Mouse (Mus musculus) CH12.LX (cell line): Measurements from ENCODE around the gene P4ha1. TPM values are rescaled to one million over a fixed set of nuclear protein-coding genes. Genes with fewer than 3 reads are reported as not detected.
"Not testable (repeated sequence)": the region's sequence is repeated elsewhere in the genome, so short reads cannot be mapped to it uniquely, and the experiment has no call there.

Experiments
- DNase-seq: peaks from one replicate; pipeline ENCODE4 v3.0.0-alpha.2; 2013; ENCODE audit errors: extremely low read depth
- H3K27ac ChIP-seq: 2 replicates; pipeline ENCODE4 v1.5.1; 2012; ENCODE audit warnings: low read depth, mild to moderate bottlenecking, control low read depth, moderate library complexity; ENCODE audit not compliant: insufficient read depth
- H3K27me3 ChIP-seq: replicated peaks from 2 replicates; pipeline ENCODE3; 2012; ENCODE audit warnings: inconsistent platforms
- H3K36me3 ChIP-seq, 2 experiments: replicated peaks in 1 of 2; 2 replicates each; pipeline versions ENCODE3 to v1.6.1; 2012; ENCODE audit warnings: inconsistent platforms in 1 of 2, low read length in 1 of 2, mild to moderate bottlenecking in 1 of 2, mixed read lengths in 1 of 2, moderate library complexity in 1 of 2; ENCODE audit not compliant: control insufficient read depth in 1 of 2, insufficient read depth in 1 of 2
- H3K4me1 ChIP-seq, 2 experiments: 2 replicates each; pipeline ENCODE4 v1.6.1; 2012; ENCODE audit warnings: inconsistent platforms in 1 of 2, moderate library complexity in 1 of 2; ENCODE audit not compliant: insufficient read depth in 2 of 2, control insufficient read depth in 1 of 2
- H3K4me2 ChIP-seq: 2 replicates; pipeline ENCODE4 v1.6.1; 2012; ENCODE audit warnings: low read depth, mild to moderate bottlenecking, control low read depth; ENCODE audit not compliant: poor library complexity, insufficient read depth, severe bottlenecking
- H3K4me3 ChIP-seq, 3 experiments: fragments of 150-350 bp in 1 of 3; sonication (generic) in 1 of 3; replicated peaks in 1 of 3; 2 replicates each; pipeline versions ENCODE3 to v1.5.1; 2011 to 2012; ENCODE audit warnings: low read depth in 2 of 3, low read length in 2 of 3, mild to moderate bottlenecking in 2 of 3, moderate library complexity in 2 of 3, control low read depth in 1 of 3, improper control_type of control experiment in 1 of 3, inconsistent platforms in 1 of 3, mixed read lengths in 1 of 3; ENCODE audit not compliant: poor library complexity in 1 of 3
- H3K79me2 ChIP-seq: replicated peaks from 2 replicates; pipeline ENCODE4 v1.6.1; 2012; ENCODE audit warnings: mild to moderate bottlenecking, moderate library complexity; ENCODE audit not compliant: control insufficient read depth, poor library complexity, insufficient read depth, severe bottlenecking; ENCODE audit errors: extremely low read depth
- H3K9ac ChIP-seq: 2 replicates; pipeline ENCODE4 v1.6.1; 2012; ENCODE audit warnings: low read depth, mild to moderate bottlenecking, control low read depth, moderate library complexity; ENCODE audit not compliant: insufficient read depth
- H3K9me3 ChIP-seq: replicated peaks from 2 replicates; pipeline ENCODE3; 2012; ENCODE audit warnings: low read length, inconsistent platforms, mixed read lengths
- CHD2 ChIP-seq: IDR thresholded peaks from 2 replicates; pipeline ENCODE4 v1.6.1; 2011; ENCODE audit warnings: low read length, improper control_type of control experiment
- CTCF ChIP-seq, 2 experiments: IDR thresholded peaks in 1 of 2; conservative IDR thresholded peaks in 1 of 2; 2 replicates each; pipeline ENCODE4 v1.5.1; 2011 to 2012; ENCODE audit warnings: low read depth in 2 of 2, low read length in 2 of 2, improper control_type of control experiment in 1 of 2, inconsistent platforms in 1 of 2, mild to moderate bottlenecking in 1 of 2, moderate library complexity in 1 of 2
- E2F4 ChIP-seq: IDR thresholded peaks from 2 replicates; pipeline ENCODE4 v1.6.1; 2011; ENCODE audit warnings: low read depth, low read length, improper control_type of control experiment; ENCODE audit not compliant: insufficient replicate concordance
- ELF1 ChIP-seq: IDR thresholded peaks from 2 replicates; pipeline ENCODE4 v1.6.1; 2014; ENCODE audit warnings: low read depth, mild to moderate bottlenecking, inconsistent platforms, low read length, improper control_type of control experiment
- ETS1 ChIP-seq: conservative IDR thresholded peaks from 2 replicates; pipeline ENCODE4 v1.6.1; 2012; ENCODE audit warnings: low read depth, mild to moderate bottlenecking, inconsistent platforms, low read length, improper control_type of control experiment, moderate library complexity
- GABPA ChIP-seq: IDR thresholded peaks from 2 replicates; pipeline ENCODE4 v1.6.1; 2012; ENCODE audit warnings: low read depth, low read length, improper control_type of control experiment, inconsistent platforms; ENCODE audit not compliant: insufficient replicate concordance
- JUN ChIP-seq: IDR thresholded peaks from 2 replicates; pipeline ENCODE4 v1.6.1; 2011; ENCODE audit warnings: low read depth, mild to moderate bottlenecking, low read length, improper control_type of control experiment, moderate library complexity; ENCODE audit not compliant: insufficient read depth
- JUND ChIP-seq: conservative IDR thresholded peaks from 2 replicates; pipeline ENCODE4 v1.6.1; 2011; ENCODE audit warnings: low read depth, low read length, improper control_type of control experiment
- MAFK ChIP-seq: IDR thresholded peaks from 2 replicates; pipeline ENCODE4 v1.6.1; 2011; ENCODE audit warnings: low read length, improper control_type of control experiment; ENCODE audit not compliant: insufficient replicate concordance
- MAX ChIP-seq: IDR thresholded peaks from 2 replicates; pipeline ENCODE4 v1.6.1; 2011; ENCODE audit warnings: low read length, improper control_type of control experiment
- MEF2A ChIP-seq: IDR thresholded peaks from 2 replicates; pipeline ENCODE4 v1.6.1; 2014; ENCODE audit warnings: low read depth, mild to moderate bottlenecking, inconsistent platforms, low read length, improper control_type of control experiment, borderline replicate concordance
- MYC ChIP-seq: IDR thresholded peaks from 2 replicates; pipeline ENCODE4 v1.6.1; 2011; ENCODE audit warnings: low read depth, mild to moderate bottlenecking, improper control_type of control experiment, low read length
- NELFE ChIP-seq: IDR thresholded peaks from 2 replicates; pipeline ENCODE4 v1.6.1; 2011; ENCODE audit warnings: low read depth, low read length, improper control_type of control experiment
- NRF1 ChIP-seq: IDR thresholded peaks from 2 replicates; pipeline ENCODE4 v1.6.1; 2014; ENCODE audit warnings: low read depth, mild to moderate bottlenecking, inconsistent platforms, low read length, improper control_type of control experiment, moderate library complexity
- POLR2A ChIP-seq: IDR thresholded peaks from 2 replicates; pipeline ENCODE4 v1.6.1; 2011; ENCODE audit warnings: low read depth, mild to moderate bottlenecking, improper control_type of control experiment, low read length
- POLR2AphosphoS2 ChIP-seq: IDR thresholded peaks from 2 replicates; pipeline ENCODE4 v1.6.1; 2011; ENCODE audit warnings: low read depth, low read length, improper control_type of control experiment
- RAD21 ChIP-seq: IDR thresholded peaks from 2 replicates; pipeline ENCODE4 v1.6.1; 2011; ENCODE audit warnings: low read depth, mild to moderate bottlenecking, low read length, improper control_type of control experiment, moderate library complexity
- RCOR1 ChIP-seq: conservative IDR thresholded peaks from 2 replicates; pipeline ENCODE4 v1.6.1; 2012; ENCODE audit warnings: low read depth, mild to moderate bottlenecking, inconsistent platforms, low read length, improper control_type of control experiment
- SIN3A ChIP-seq: IDR thresholded peaks from 2 replicates; pipeline ENCODE4 v1.6.1; 2012; ENCODE audit warnings: low read length, improper control_type of control experiment, inconsistent platforms
- SMC3 ChIP-seq: IDR thresholded peaks from 2 replicates; pipeline ENCODE4 v1.6.1; 2011; ENCODE audit warnings: low read depth, low read length, improper control_type of control experiment
- UBTF ChIP-seq: IDR thresholded peaks from 2 replicates; pipeline ENCODE4 v1.6.1; 2012; ENCODE audit warnings: low read depth, mild to moderate bottlenecking, inconsistent platforms, low read length, improper control_type of control experiment, moderate library complexity
- ZC3H11A ChIP-seq: IDR thresholded peaks from 2 replicates; pipeline ENCODE4 v1.6.1; 2012; ENCODE audit warnings: low read depth, mild to moderate bottlenecking, inconsistent platforms, low read length, improper control_type of control experiment
- ZKSCAN1 ChIP-seq: IDR thresholded peaks from 2 replicates; pipeline ENCODE4 v1.6.1; 2012; ENCODE audit warnings: low read depth, inconsistent platforms, low read length, improper control_type of control experiment, borderline replicate concordance
- dilution Hi-C: fragments of 300-500 bp; cut with MboI; formaldehyde crosslinking; loops from 2 replicates; pipeline ENCODE4 v1.14.3; 2020; ENCODE audit warnings: low sequenced_read_pairs; ENCODE audit not compliant: extremely low pct_unique_long_range_greater_than_20kb, extremely low pct_ligation_motif_present
- in situ Hi-C: fragments of 300-500 bp; cut with MboI; formaldehyde crosslinking; loops from 3 replicates; pipeline ENCODE4 v1.14.3; 2019; ENCODE audit warnings: low sequenced_read_pairs, low pct_ligation_motif_present, low pct_unique_long_range_greater_than_20kb, mixed read lengths
- polyA plus RNA-seq: library from polyadenylated mRNA; unstranded; fragments of >175 nt; gene quantifications from 2 replicates; pipeline ENCODE4 v1.2.1, GENCODE M21; 2012; ENCODE audit warnings: low read depth; ENCODE audit not compliant: insufficient read length
- total RNA-seq, 2 experiments: library from RNA; depleted of rRNA; stranded (reverse); fragments of 300-350 nt in 1 of 2; fragments of >200 nt in 1 of 2; gene quantifications; 2 replicates each; pipeline ENCODE4 v1.2.3; 2012 to 2014

The P4ha1 gene
- total and polyA plus RNA-seq, 3 experiments, result 38.4 to 138 (median 87.2) TPM

GRCm38 (mm10) chr10:59295241-59295811 lies 27.8 kb upstream of the P4ha1 start (continued):
- TF ChIP-seq POLR2AphosphoS2 (no peak), SMC3 (peak; percentile 91), CTCF (conservative IDR thresholded peaks at IDR 0.05 in 1 of 2, IDR thresholded peaks at IDR 0.05 in 1 of 2; ENCODE audit: low read depth in 2 of 2, low read length in 2 of 2) (peak; percentile 80 to 98), ZKSCAN1 (no peak; the same call in 1 of the 2 replicates), NELFE (peak; percentile 47; the same call in 1 of the 2 replicates), MEF2A (no peak), MYC (peak; percentile 99), CHD2 (no peak), JUN (no peak), E2F4 (no peak), POLR2A (no peak), UBTF (no peak), RAD21 (peak; percentile 84), RCOR1 (no peak)

- Histone ChIP-seq H3K79me2 (no peaks in the 10 kb centered on the region), H3K9me3 (no peaks in the 10 kb centered on the region), H3K27me3 (no peaks in the 10 kb centered on the region), H3K9ac (no peak overlapping the region), H3K4me2 (no peak overlapping the region), H3K36me3 (no peaks in the 10 kb centered on the region), H3K4me1 (peaks cover 12 to 30% of the 10 kb centered on the region in 2 experiments), H3K4me3 (no peak overlapping the region), H3K27ac (no peak overlapping the region)
- dilution Hi-C loops, result no loop called here
- peak; percentile 92 to 93 for TF ChIP-seq CTCF (conservative IDR thresholded peaks at IDR 0.05 in 1 of 2, IDR thresholded peaks at IDR 0.05 in 1 of 2; ENCODE audit: low read depth in 2 of 2, low read length in 2 of 2)
- no peak for TF ChIP-seq ELF1
- no peak for TF ChIP-seq MEF2A
- peak; percentile 81 for TF ChIP-seq RAD21
- peak; percentile 40 for TF ChIP-seq ZC3H11A
- no peak for TF ChIP-seq JUND
- no peak for TF ChIP-seq GABPA
- no peak for TF ChIP-seq SIN3A
- TF ChIP-seq ETS1, result no peak
- peak; percentile 72 for TF ChIP-seq MAX
- peak; percentile 85 for TF ChIP-seq SMC3
- peak; percentile 29; the same call in 1 of the 2 replicates for TF ChIP-seq NRF1
- TF ChIP-seq MAFK, result no peak
- in situ Hi-C loops, result loop anchor here (25.0 kb wide), 1 partner anchor 484 kb away; the partner anchor contains the start of gene Sh3rf3
- DNase-seq, result peak; percentile 84
Observed at GRCm38 (mm10) chr10:59296261-59296660, 26.8 kb upstream of the P4ha1 start.

- H3K27ac ChIP-seq, H3K4me1 ChIP-seq, H3K79me2 ChIP-seq, dilution Hi-C loops, H3K9me3 ChIP-seq, H3K9ac ChIP-seq, DNase-seq, H3K36me3 ChIP-seq, H3K4me2 ChIP-seq, H3K4me3 ChIP-seq, H3K27me3 ChIP-seq: not testable (repeated sequence)
- in situ Hi-C loops, result loop anchor here (10.0 kb wide), 1 partner anchor 562 kb away; no protein-coding TSS in a partner anchor
Observed at GRCm38 (mm10) chr10:59302671-59303070, 20.4 kb upstream of the P4ha1 start.
